Mouse (Mus musculus) ES-E14 (cell line): ENCODE measurements around the gene 1700067K01Rik.

Experiments
- CHD2 ChIP-seq: IDR thresholded peaks from 2 replicates; pipeline ENCODE4 v1.6.1; 2014; ENCODE audit warnings: mild to moderate bottlenecking, low read depth, low read length, inconsistent platforms
- MAFK ChIP-seq: IDR thresholded peaks from 2 replicates; pipeline ENCODE4 v1.6.1; 2014; ENCODE audit warnings: mild to moderate bottlenecking, low read depth, low read length, inconsistent platforms; ENCODE audit not compliant: insufficient read depth
- ZC3H11A ChIP-seq: IDR thresholded peaks from 2 replicates; pipeline ENCODE4 v1.6.1; 2012; ENCODE audit warnings: low read depth, mild to moderate bottlenecking, inconsistent platforms, low read length, borderline replicate concordance

GRCm38 (mm10) chr8:83997511-83998141 is 3.7 kb upstream of the 1700067K01Rik start, which contains the start of gene Samd1:
- TF ChIP-seq MAFK = no peak
- no peak for TF ChIP-seq CHD2
- TF ChIP-seq ZC3H11A = no peak
